Mouse (Mus musculus) myocyte (in vitro differentiated cells): ENCODE data around the gene Otud4.

Experiments
- E2F4 ChIP-seq: IDR thresholded peaks from one replicate; pipeline ENCODE4 v1.6.1; 2011; ENCODE audit warnings: mild to moderate bottlenecking, control low read depth, moderate library complexity; ENCODE audit not compliant: insufficient read depth
- MAX ChIP-seq: IDR thresholded peaks from one replicate; pipeline ENCODE4 v1.6.1; 2011; ENCODE audit warnings: low read depth, mild to moderate bottlenecking, control low read depth
- MYOD1 ChIP-seq, 3 experiments: IDR thresholded peaks; one replicate each; pipeline ENCODE4 v1.6.1; 2011; ENCODE audit warnings: control low read depth in 2 of 3, low read depth in 2 of 3, mild to moderate bottlenecking in 2 of 3, moderate library complexity in 1 of 3; ENCODE audit not compliant: insufficient read length in 2 of 3, control insufficient read depth in 1 of 3
- POLR2A ChIP-seq: IDR thresholded peaks from one replicate; pipeline ENCODE4 v1.6.1; 2011; ENCODE audit warnings: low read depth, mild to moderate bottlenecking, control low read depth, moderate library complexity; ENCODE audit not compliant: insufficient read length
- POLR2AphosphoS2 ChIP-seq: IDR thresholded peaks from one replicate; pipeline ENCODE4 v1.6.1; 2011; ENCODE audit warnings: low read depth, control low read depth; ENCODE audit not compliant: insufficient read length
- TCF12 ChIP-seq: IDR thresholded peaks from one replicate; pipeline ENCODE4 v1.6.1; 2011; ENCODE audit warnings: mild to moderate bottlenecking, control low read depth; ENCODE audit not compliant: poor library complexity, insufficient read depth, severe bottlenecking
- USF1 ChIP-seq: IDR thresholded peaks from one replicate; pipeline ENCODE4 v1.6.1; 2011; ENCODE audit warnings: low read depth, mild to moderate bottlenecking, control low read depth, moderate library complexity

- TF ChIP-seq POLR2A (no peak), TCF12 (no peak), MYOD1 (IDR thresholded peaks at IDR 0.05; ENCODE audit: control insufficient read depth in 1 of 3, insufficient read length in 2 of 3, low read depth in 2 of 3) (no peak), USF1 (no peak), MAX (no peak), POLR2AphosphoS2 (no peak), E2F4 (no peak)
Measured at GRCm38 (mm10) chr8:79615741-79616350, 23.6 kb upstream of the Otud4 start.
